Mouse (Mus musculus): ENCODE measurements at regions not wholly inside any gene's neighbourhood (a gene's known extent, or its start where the extent isn't known, plus 50 kb on each side); places are given as distances from the start of the nearest gene placed in this dataset.

- Histone ChIP-seq H3K9ac (ENCODE audit: low read depth, low read length) (no peak overlapping the region), H3K4me1 (ENCODE audit: control insufficient read depth, insufficient read depth, low read length) (no peaks in the 10 kb centered on the region), H3K4me3 (ENCODE audit: insufficient read depth, low read depth, low read length) (no peak overlapping the region), H3K36me3 (ENCODE audit: control insufficient read depth, insufficient read depth, low read length) (no peaks in the 10 kb centered on the region), H3K79me2 (ENCODE audit: control insufficient read depth, insufficient read depth, low read length) (no peaks in the 10 kb centered on the region), H3K27me3 (ENCODE audit: control insufficient read depth, insufficient read depth, low read length) (no peaks in the 10 kb centered on the region), H3K27ac (replicated peaks; ENCODE audit: insufficient read depth, low read depth, low read length) (no peak overlapping the region)
- no peak for TF ChIP-seq POLR2A (IDR thresholded peaks at IDR 0.05; ENCODE audit: extremely low read depth, insufficient read depth, low read length)
- no peak for TF ChIP-seq CTCF (IDR thresholded peaks at IDR 0.05; ENCODE audit: low read depth, low read length)
- peak; percentile 4 for DNase-seq (ENCODE audit: extremely low read depth, low read depth, low spot score)
- 79% methylated on average over 1 of the region's 1 CpGs for WGBS
Observed at GRCm38 (mm10) chr3:77051884-77052283, 977.8 kb downstream of the Fstl5 start.

DNA sequence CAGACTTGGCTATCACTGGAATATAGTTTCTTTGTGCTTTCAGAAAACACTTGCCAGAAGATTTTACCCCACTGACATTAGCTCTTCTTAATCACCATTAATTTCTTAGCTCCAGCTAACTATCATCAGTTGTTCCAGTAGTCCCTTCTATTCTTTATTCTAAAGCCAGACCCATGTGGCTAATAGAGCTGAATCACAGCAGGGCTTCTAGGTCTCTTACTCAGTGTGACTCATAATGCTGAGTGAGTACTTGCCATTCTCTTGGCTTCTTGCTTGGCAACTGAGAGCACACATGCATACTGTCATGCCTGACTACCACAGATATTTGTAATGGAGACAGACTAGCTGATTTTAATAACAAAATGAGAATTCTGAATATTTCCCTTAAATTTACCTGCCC is 1001.0 kb downstream of the Fstl5 start:
- Histone ChIP-seq H3K79me2 (ENCODE audit: control insufficient read depth, insufficient read depth, low read length) (no peaks in the 10 kb centered on the region), H3K4me3 (ENCODE audit: insufficient read depth, low read depth, low read length) (no peak overlapping the region), H3K36me3 (ENCODE audit: control insufficient read depth, insufficient read depth, low read length) (no peaks in the 10 kb centered on the region), H3K9ac (ENCODE audit: low read depth, low read length) (no peak overlapping the region), H3K4me1 (ENCODE audit: control insufficient read depth, insufficient read depth, low read length) (no peaks in the 10 kb centered on the region), H3K27me3 (ENCODE audit: control insufficient read depth, insufficient read depth, low read length) (no peaks in the 10 kb centered on the region), H3K27ac (replicated peaks; ENCODE audit: insufficient read depth, low read depth, low read length) (no peak overlapping the region)
- DNase-seq (ENCODE audit: extremely low read depth, low read depth, low spot score): no peak
- TF ChIP-seq CTCF (IDR thresholded peaks at IDR 0.05; ENCODE audit: low read depth, low read length) (no peak), POLR2A (IDR thresholded peaks at IDR 0.05; ENCODE audit: extremely low read depth, insufficient read depth, low read length) (no peak)

DNA sequence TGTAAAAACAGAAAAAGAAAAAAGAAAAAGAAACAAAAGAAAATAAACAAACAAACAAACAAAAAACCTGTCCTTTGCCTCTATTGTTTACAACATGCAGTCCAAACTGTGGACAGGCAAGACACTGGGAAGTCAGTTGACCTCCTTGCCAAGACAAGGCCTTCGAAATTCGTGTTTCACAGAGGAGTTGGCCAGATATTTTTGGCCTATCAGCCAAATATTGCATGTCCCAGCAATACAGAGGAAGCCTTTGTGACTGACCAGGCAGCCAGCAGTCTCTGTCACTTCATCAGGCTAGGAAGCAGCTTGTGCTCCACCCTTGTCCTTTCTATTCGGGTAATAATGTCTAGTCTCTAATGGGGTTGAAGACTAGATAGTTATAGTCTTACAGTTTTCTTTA is 1017.7 kb downstream of the Fstl5 start:
- no peaks in the 10 kb centered on the region for H3K36me3 ChIP-seq (ENCODE audit: control insufficient read depth, insufficient read depth, low read length)
- no peak for TF ChIP-seq CTCF (IDR thresholded peaks at IDR 0.05; ENCODE audit: low read depth, low read length)
- TF ChIP-seq POLR2A (IDR thresholded peaks at IDR 0.05; ENCODE audit: extremely low read depth, insufficient read depth, low read length): no peak
- 65% methylated on average over 3 of the region's 3 CpGs for WGBS
- no peak overlapping the region for H3K4me3 ChIP-seq (ENCODE audit: insufficient read depth, low read depth, low read length)
- no peaks in the 10 kb centered on the region for H3K79me2 ChIP-seq (ENCODE audit: control insufficient read depth, insufficient read depth, low read length)
- no peak overlapping the region for H3K27ac ChIP-seq (replicated peaks; ENCODE audit: insufficient read depth, low read depth, low read length)
- DNase-seq (ENCODE audit: extremely low read depth, low read depth, low spot score): no peak
- H3K27me3 ChIP-seq (ENCODE audit: control insufficient read depth, insufficient read depth, low read length): no peaks in the 10 kb centered on the region
- no peak overlapping the region for H3K9ac ChIP-seq (ENCODE audit: low read depth, low read length)
- no peaks in the 10 kb centered on the region for H3K4me1 ChIP-seq (ENCODE audit: control insufficient read depth, insufficient read depth, low read length)

- Histone ChIP-seq H3K4me1 (ENCODE audit: control insufficient read depth, insufficient read depth, low read length) (no peaks in the 10 kb centered on the region), H3K36me3 (ENCODE audit: control insufficient read depth, insufficient read depth, low read length) (no peaks in the 10 kb centered on the region), H3K4me3 (ENCODE audit: insufficient read depth, low read depth, low read length) (no peak overlapping the region), H3K27ac (replicated peaks; ENCODE audit: insufficient read depth, low read depth, low read length) (no peak overlapping the region), H3K27me3 (ENCODE audit: control insufficient read depth, insufficient read depth, low read length) (no peaks in the 10 kb centered on the region), H3K9ac (ENCODE audit: low read depth, low read length) (no peak overlapping the region), H3K79me2 (ENCODE audit: control insufficient read depth, insufficient read depth, low read length) (no peaks in the 10 kb centered on the region)
- TF ChIP-seq CTCF (IDR thresholded peaks at IDR 0.05; ENCODE audit: low read depth, low read length) (no peak), POLR2A (IDR thresholded peaks at IDR 0.05; ENCODE audit: extremely low read depth, insufficient read depth, low read length) (no peak)
- DNase-seq (ENCODE audit: extremely low read depth, low read depth, low spot score): no peak
- WGBS: 68% methylated on average over 2 of the region's 2 CpGs
Observed at GRCm38 (mm10) chr3:77112969-77113368, 1038.9 kb downstream of the Fstl5 start.

DNA sequence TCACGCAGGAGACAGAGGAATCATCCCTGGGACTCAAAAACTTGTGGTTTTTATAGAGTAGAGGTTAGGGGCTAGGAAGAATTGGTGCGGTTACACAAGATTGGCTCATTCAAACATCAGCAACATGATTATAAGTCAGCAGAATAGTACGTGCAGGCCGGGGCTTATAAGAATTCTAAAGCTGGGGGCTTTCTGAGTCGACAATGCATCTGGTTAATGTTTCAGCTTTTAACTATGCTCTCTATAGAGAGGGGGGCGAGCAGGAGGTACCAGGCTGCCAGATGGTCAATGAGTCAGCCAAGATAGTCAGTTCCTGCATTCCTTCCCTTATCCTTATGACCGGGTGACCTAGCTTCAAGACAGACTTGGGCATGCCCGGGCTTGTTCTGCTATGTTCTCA is 1046.5 kb downstream of the Fstl5 start:
- 88% methylated on average over 8 of the region's 8 CpGs for WGBS
- H3K9ac ChIP-seq (ENCODE audit: low read depth, low read length): no peak overlapping the region

GRCm38 (mm10) chr3:77151636-77152035 is 1077.6 kb downstream of the Fstl5 start:
- DNase-seq (ENCODE audit: extremely low read depth, low read depth, low spot score): no peak
- Histone ChIP-seq H3K4me3 (ENCODE audit: insufficient read depth, low read depth, low read length) (no peak overlapping the region), H3K27me3 (ENCODE audit: control insufficient read depth, insufficient read depth, low read length) (no peaks in the 10 kb centered on the region), H3K36me3 (ENCODE audit: control insufficient read depth, insufficient read depth, low read length) (no peaks in the 10 kb centered on the region), H3K9ac (ENCODE audit: low read depth, low read length) (no peak overlapping the region), H3K4me1 (ENCODE audit: control insufficient read depth, insufficient read depth, low read length) (no peaks in the 10 kb centered on the region), H3K27ac (replicated peaks; ENCODE audit: insufficient read depth, low read depth, low read length) (no peak overlapping the region), H3K79me2 (ENCODE audit: control insufficient read depth, insufficient read depth, low read length) (no peaks in the 10 kb centered on the region)
- 67% methylated on average over 1 of the region's 1 CpGs for WGBS
- TF ChIP-seq POLR2A (IDR thresholded peaks at IDR 0.05; ENCODE audit: extremely low read depth, insufficient read depth, low read length) (no peak), CTCF (IDR thresholded peaks at IDR 0.05; ENCODE audit: low read depth, low read length) (no peak)

More for the DNA sequence above, 1046.5 kb downstream of the Fstl5 start:
- no peak overlapping the region for H3K4me3 ChIP-seq (ENCODE audit: insufficient read depth, low read depth, low read length)
- no peak for DNase-seq (ENCODE audit: extremely low read depth, low read depth, low spot score)
- H3K4me1 ChIP-seq (ENCODE audit: control insufficient read depth, insufficient read depth, low read length): no peaks in the 10 kb centered on the region
- TF ChIP-seq POLR2A (IDR thresholded peaks at IDR 0.05; ENCODE audit: extremely low read depth, insufficient read depth, low read length) (no peak), CTCF (IDR thresholded peaks at IDR 0.05; ENCODE audit: low read depth, low read length) (no peak)
- H3K36me3 ChIP-seq (ENCODE audit: control insufficient read depth, insufficient read depth, low read length): no peaks in the 10 kb centered on the region
- H3K27me3 ChIP-seq (ENCODE audit: control insufficient read depth, insufficient read depth, low read length): no peaks in the 10 kb centered on the region
- H3K27ac ChIP-seq (replicated peaks; ENCODE audit: insufficient read depth, low read depth, low read length): no peak overlapping the region
- no peaks in the 10 kb centered on the region for H3K79me2 ChIP-seq (ENCODE audit: control insufficient read depth, insufficient read depth, low read length)
